Mouse (Mus musculus) lung, embryonic 16.5 days (tissue): ENCODE measurements at regions not wholly inside any gene's neighbourhood (a gene's known extent, or its start where the extent isn't known, plus 50 kb on each side); places are given as distances from the start of the nearest gene placed in this dataset.

Experiments used
- ATAC-seq: fragments of 200-750 bp; cut with Nextera tagmentation; 2 replicates; pipeline ENCODE4 v1.8.0; 2017; ENCODE audit warnings: low read depth, mild to moderate bottlenecking, moderate library complexity
- H3K27ac ChIP-seq: fragments of 300-500 bp; sonication (generic); 2 replicates; pipeline ENCODE4 v1.5.1; 2014; ENCODE audit warnings: mild to moderate bottlenecking, control low read depth, low read length
- H3K27me3 ChIP-seq: fragments of 300-500 bp; sonication (generic); 2 replicates; pipeline ENCODE4 v1.6.1; 2014; ENCODE audit warnings: low read depth, low read length, mixed read lengths; ENCODE audit not compliant: control insufficient read depth, insufficient read depth
- H3K36me3 ChIP-seq: fragments of 300-500 bp; sonication (generic); 2 replicates; pipeline ENCODE4 v1.6.1; 2014; ENCODE audit warnings: low read length; ENCODE audit not compliant: control insufficient read depth, insufficient read depth
- H3K4me1 ChIP-seq: fragments of 300-500 bp; sonication (generic); replicated peaks from 2 replicates; pipeline ENCODE4 v1.6.1; 2014; ENCODE audit warnings: low read length, mixed read lengths; ENCODE audit not compliant: control insufficient read depth, insufficient read depth
- H3K4me2 ChIP-seq: fragments of 300-500 bp; sonication (generic); 2 replicates; pipeline ENCODE4 v1.6.1; 2014; ENCODE audit warnings: low read depth, low read length, control low read depth
- H3K4me3 ChIP-seq: fragments of 300-500 bp; sonication (generic); 2 replicates; pipeline ENCODE4 v1.5.1; 2014; ENCODE audit warnings: mild to moderate bottlenecking, low read length, control low read depth
- H3K9ac ChIP-seq: fragments of 300-500 bp; sonication (generic); 2 replicates; pipeline ENCODE4 v1.6.1; 2014; ENCODE audit warnings: low read length, control low read depth
- H3K9me3 ChIP-seq: fragments of 300-500 bp; sonication (generic); 2 replicates; pipeline ENCODE4 v1.6.1; 2016; ENCODE audit warnings: low read length; ENCODE audit not compliant: control insufficient read depth
- WGBS: fragments of 180-500 bp; shearing (Covaris S2); extraction: QIAGEN DNeasy Blood & Tissue Kit; methylation state at CpG from one replicate; pipeline ENCODE4 v1.1.7; 2014; 5-methylcytosine and 5-hydroxymethylcytosine counted together

GRCm38 (mm10) chr3:21939738-21940137, 136.7 kb upstream of the Tbl1xr1 start:
- Histone ChIP-seq H3K36me3 (no peaks in the 10 kb centered on the region), H3K4me3 (no peak overlapping the region), H3K9me3 (no peaks in the 10 kb centered on the region), H3K27me3 (no peaks in the 10 kb centered on the region), H3K4me1 (peaks cover 19% of the 10 kb centered on the region), H3K4me2 (no peak overlapping the region), H3K9ac (no peak overlapping the region), H3K27ac (no peak overlapping the region)
- 85% methylated on average over 6 of the region's 6 CpGs for WGBS
- no peak for ATAC-seq

- Histone ChIP-seq H3K36me3 (no peaks in the 10 kb centered on the region), H3K4me3 (no peak overlapping the region), H3K27ac (no peak overlapping the region), H3K9ac (no peak overlapping the region), H3K4me2 (no peak overlapping the region), H3K9me3 (no peaks in the 10 kb centered on the region), H3K27me3 (no peaks in the 10 kb centered on the region), H3K4me1 (peaks cover 11% of the 10 kb centered on the region)
- 78% methylated on average over 2 of the region's 2 CpGs for WGBS
- ATAC-seq: no peak
These were observed 134.9 kb upstream of the Tbl1xr1 start for GRCm38 (mm10) chr3:21941596-21941995.

- whole genome bisulfite sequencing: 100% methylated on average over 1 of the region's 1 CpGs
- Histone ChIP-seq H3K4me3 (no peak overlapping the region), H3K4me1 (peaks cover 4% of the 10 kb centered on the region), H3K9ac (no peak overlapping the region), H3K9me3 (no peaks in the 10 kb centered on the region), H3K36me3 (no peaks in the 10 kb centered on the region), H3K27ac (no peak overlapping the region), H3K4me2 (no peak overlapping the region), H3K27me3 (no peaks in the 10 kb centered on the region)
- no peak for ATAC-seq
These were observed 133.5 kb upstream of the Tbl1xr1 start for GRCm38 (mm10) chr3:21942912-21943311.

GRCm38 (mm10) chr3:21945775-21946174, 130.7 kb upstream of the Tbl1xr1 start:
- H3K27me3 ChIP-seq: no peaks in the 10 kb centered on the region
- no peaks in the 10 kb centered on the region for H3K9me3 ChIP-seq
- no peak overlapping the region for H3K27ac ChIP-seq
- H3K4me2 ChIP-seq: no peak overlapping the region
- WGBS: 49% methylated on average over 4 of the region's 4 CpGs
- no peak overlapping the region for H3K9ac ChIP-seq
- peaks cover 8% of the 10 kb centered on the region for H3K4me1 ChIP-seq
- H3K4me3 ChIP-seq: no peak overlapping the region
- ATAC-seq: no peak
- H3K36me3 ChIP-seq: no peaks in the 10 kb centered on the region

- no peaks in the 10 kb centered on the region for H3K27me3 ChIP-seq
- no peak overlapping the region for H3K4me2 ChIP-seq
- peaks cover 11% of the 10 kb centered on the region for H3K4me1 ChIP-seq
- 38% methylated on average over 3 of the region's 3 CpGs for WGBS
- H3K4me3 ChIP-seq: no peak overlapping the region
- ATAC-seq: peak; percentile 80
- no peak overlapping the region for H3K9ac ChIP-seq
- H3K9me3 ChIP-seq: no peaks in the 10 kb centered on the region
- H3K27ac ChIP-seq: peak overlapping the region; percentile 55; the same call in 1 of the 2 replicates
- no peaks in the 10 kb centered on the region for H3K36me3 ChIP-seq
These were observed 129.0 kb upstream of the Tbl1xr1 start for GRCm38 (mm10) chr3:21947320-21948073.

GRCm38 (mm10) chr3:21948074-21948659, 128.3 kb upstream of the Tbl1xr1 start:
- Histone ChIP-seq H3K9me3 (no peaks in the 10 kb centered on the region), H3K4me3 (no peak overlapping the region), H3K27ac (peak overlapping the region; percentile 55; the same call in 1 of the 2 replicates), H3K36me3 (no peaks in the 10 kb centered on the region), H3K4me2 (no peak overlapping the region), H3K9ac (no peak overlapping the region), H3K4me1 (peaks cover 18% of the 10 kb centered on the region), H3K27me3 (no peaks in the 10 kb centered on the region)
- WGBS: 65% methylated on average over 4 of the region's 4 CpGs
- ATAC-seq: no peak

- 64% methylated on average over 2 of the region's 2 CpGs for WGBS
- H3K36me3 ChIP-seq: no peaks in the 10 kb centered on the region
- no peak overlapping the region for H3K4me3 ChIP-seq
- no peak overlapping the region for H3K9ac ChIP-seq
- no peak for ATAC-seq
- peaks cover 16% of the 10 kb centered on the region for H3K4me1 ChIP-seq
- no peak overlapping the region for H3K27ac ChIP-seq
- no peak overlapping the region for H3K4me2 ChIP-seq
- H3K9me3 ChIP-seq: no peaks in the 10 kb centered on the region
- no peaks in the 10 kb centered on the region for H3K27me3 ChIP-seq
These were observed 127.0 kb upstream of the Tbl1xr1 start for GRCm38 (mm10) chr3:21949459-21949858.

- H3K9me3 ChIP-seq: no peaks in the 10 kb centered on the region
- H3K27ac ChIP-seq: no peak overlapping the region
- ATAC-seq: no peak
- 61% methylated on average over 5 of the region's 5 CpGs for WGBS
- no peak overlapping the region for H3K9ac ChIP-seq
- H3K36me3 ChIP-seq: no peaks in the 10 kb centered on the region
- peaks cover 16% of the 10 kb centered on the region for H3K4me1 ChIP-seq
- H3K4me2 ChIP-seq: no peak overlapping the region
- no peak overlapping the region for H3K4me3 ChIP-seq
- H3K27me3 ChIP-seq: no peaks in the 10 kb centered on the region
These were observed 125.9 kb upstream of the Tbl1xr1 start for GRCm38 (mm10) chr3:21950571-21950970.

GRCm38 (mm10) chr3:21951446-21952285, 124.8 kb upstream of the Tbl1xr1 start:
- ATAC-seq: no peak
- Histone ChIP-seq H3K9me3 (no peaks in the 10 kb centered on the region), H3K4me3 (no peak overlapping the region), H3K4me1 (peaks cover 18% of the 10 kb centered on the region), H3K9ac (no peak overlapping the region), H3K27ac (no peak overlapping the region), H3K4me2 (no peak overlapping the region), H3K27me3 (no peaks in the 10 kb centered on the region), H3K36me3 (no peaks in the 10 kb centered on the region)
- 80% methylated on average over 13 of the region's 13 CpGs for WGBS
